In genomic region chr5:76923428-76923827, GRCm38 (mm10) we compare ENCODE assay signal across 8 mouse cellular contexts. TPM values are rescaled to one million over a fixed set of nuclear protein-coding genes. Genes with fewer than 3 reads are reported as not detected.
DNase-seq lines count a peak whose midpoint lies in the region; ATAC-seq lines count a peak whose summit lies in the region.
"Had no signal": no experiment of that assay in that cellular context is flagged by ENCODE, and none has a peak within 500 bp of the region (broad histone marks: within the 10 kb centered on the region; RNA-seq: fewer than 3 reads in every experiment).

No protein-coding gene starts in this region.

- peak; percentile 40 for DNase-seq in Muller cell, postnatal 12 days (ENCODE audit: inconsistent ontology term)
- DNase-seq in adrenal gland, adult (ENCODE audit: inconsistent age in 2 of 2, low spot score in 1 of 2) = peak; percentile 49 to 84
- DNase-seq in kidney, adult 18-20 months = peak; percentile 89
- peak; percentile 41 to 51 for DNase-seq in left cerebral cortex, postnatal 36 days (ENCODE audit: low spot score in 2 of 2)
- DNase-seq in spleen, postnatal 4 days (ENCODE audit: low spot score in 2 of 2) = no peak

- peaks cover 44% of the 10 kb centered on the region for H3K36me3 ChIP-seq in embryonic facial prominence, embryonic 15.5 days

- H3K4me2 ChIP-seq in embryonic facial prominence, embryonic 15.5 days (replicated peaks) = no peak overlapping the region
- H3K4me2 ChIP-seq: hindbrain, embryonic 15.5 days had no signal

- H3K27me3 ChIP-seq in embryonic facial prominence, embryonic 15.5 days = no peaks in the 10 kb centered on the region
- H3K27me3 ChIP-seq: hindbrain, embryonic 15.5 days had no signal

- H3K27ac ChIP-seq in embryonic facial prominence, embryonic 15.5 days (replicated peaks) = 0 out of 2 replicates have a peak overlapping the region, but pooled peaks have one; percentile 7
- H3K27ac ChIP-seq: hindbrain, embryonic 15.5 days had no signal

- no peak overlapping the region for H3K4me3 ChIP-seq in embryonic facial prominence, embryonic 15.5 days (replicated peaks)
- H3K4me3 ChIP-seq: hindbrain, embryonic 15.5 days had no signal

- H3K9ac ChIP-seq in embryonic facial prominence, embryonic 15.5 days = no peak overlapping the region
- H3K9ac ChIP-seq: hindbrain, embryonic 15.5 days had no signal

- intact Hi-C loops in left cerebral cortex, postnatal 36 days (cut with DNase I) = no loop called here

- peaks cover 3% of the 10 kb centered on the region for H3K4me1 ChIP-seq in embryonic facial prominence, embryonic 15.5 days
- H3K4me1 ChIP-seq: hindbrain, embryonic 15.5 days had no signal

- 67% methylated on average over 13 of the region's 13 CpGs for WGBS in embryonic facial prominence, embryonic 15.5 days

- peak; percentile 61 for ATAC-seq in embryonic facial prominence, embryonic 15.5 days (ENCODE audit: insufficient number of reproducible peaks, low FRiP score, low TSS enrichment, low read depth)
- no peak for ATAC-seq in megakaryocyte progenitor cell, adult 5-6 weeks (replicated peaks; ENCODE audit: poor library complexity)

- H3K9me3 ChIP-seq in embryonic facial prominence, embryonic 15.5 days (replicated peaks) = no peaks in the 10 kb centered on the region
- H3K9me3 ChIP-seq: hindbrain, embryonic 15.5 days had no signal

RNA-seq across cellular contexts. Expression of gene Aasdh, which starts 18.1 kb away (rescaled TPM):
- 17.8 and 18.8 TPM in 2 replicates for polyA plus RNA-seq in embryonic facial prominence, embryonic 15.5 days (2015; fragmentation: Nextera tagmentation; extraction: Ambion mirVana)
- total RNA-seq in left cerebral cortex, postnatal 36 days (2021) = 10 to 100 TPM; 22.8 to 25.0 TPM
- 17.9 and 20.1 TPM in 2 replicates for total RNA-seq in megakaryocyte progenitor cell, adult 5-6 weeks (2015)
- 27.3 and 35.1 TPM in 2 replicates for total RNA-seq in megakaryocyte progenitor cell, adult 5-6 weeks (2017)

RNA-seq across cellular contexts. Expression of gene Paics, which starts 27.7 kb away (rescaled TPM):
- 223 and 228 TPM in 2 replicates for polyA plus RNA-seq in embryonic facial prominence, embryonic 15.5 days (2015; fragmentation: Nextera tagmentation; extraction: Ambion mirVana)
- total RNA-seq in left cerebral cortex, postnatal 36 days (2021) = 10 to 100 TPM; 87.8 to 95.7 TPM
- 393 and 397 TPM in 2 replicates for total RNA-seq in megakaryocyte progenitor cell, adult 5-6 weeks (2015)
- 381 and 407 TPM in 2 replicates for total RNA-seq in megakaryocyte progenitor cell, adult 5-6 weeks (2017)

RNA-seq across cellular contexts. Expression of gene Ppat, which starts 27.9 kb away (rescaled TPM):
- polyA plus RNA-seq in embryonic facial prominence, embryonic 15.5 days (2015; fragmentation: Nextera tagmentation; extraction: Ambion mirVana) = 17.1 and 17.9 TPM in 2 replicates
- 10 to 100 TPM; 17.3 to 18.7 TPM for total RNA-seq in left cerebral cortex, postnatal 36 days (2021)
- total RNA-seq in megakaryocyte progenitor cell, adult 5-6 weeks (2015) = 47.7 and 62.1 TPM in 2 replicates
- total RNA-seq in megakaryocyte progenitor cell, adult 5-6 weeks (2017) = 71.2 and 80.3 TPM in 2 replicates

RNA-seq across cellular contexts. Expression of gene Srp72, which starts 51.1 kb away (rescaled TPM):
- 97.3 and 106 TPM in 2 replicates for polyA plus RNA-seq in embryonic facial prominence, embryonic 15.5 days (2015; fragmentation: Nextera tagmentation; extraction: Ambion mirVana)
- total RNA-seq in left cerebral cortex, postnatal 36 days (2021) = 100 to 1,000 TPM in 1 of 2 experiments, 10 to 100 TPM in 1; 95.5 to 105 TPM
- 143 and 160 TPM in 2 replicates for total RNA-seq in megakaryocyte progenitor cell, adult 5-6 weeks (2015)
- 142 and 151 TPM in 2 replicates for total RNA-seq in megakaryocyte progenitor cell, adult 5-6 weeks (2017)

Comparison
In these comparisons a context has a peak if more than half of its experiments do, and no peak if none do; other contexts are left out.
1. DNase-seq: peak in Muller cell, postnatal 12 days (single experiment), adrenal gland, adult (2 of 2), kidney, adult 18-20 months (single experiment) and left cerebral cortex, postnatal 36 days (2 of 2); none in spleen, postnatal 4 days (0 of 2).